Mouse (Mus musculus): ENCODE results near the gene Ccnb1. TPM values are rescaled to one million over a fixed set of nuclear protein-coding genes. Genes with fewer than 3 reads are reported as not detected.

The Ccnb1 gene
- polyA plus RNA-seq, 1 experiment from 2014 or later, result 215 TPM

DNA sequence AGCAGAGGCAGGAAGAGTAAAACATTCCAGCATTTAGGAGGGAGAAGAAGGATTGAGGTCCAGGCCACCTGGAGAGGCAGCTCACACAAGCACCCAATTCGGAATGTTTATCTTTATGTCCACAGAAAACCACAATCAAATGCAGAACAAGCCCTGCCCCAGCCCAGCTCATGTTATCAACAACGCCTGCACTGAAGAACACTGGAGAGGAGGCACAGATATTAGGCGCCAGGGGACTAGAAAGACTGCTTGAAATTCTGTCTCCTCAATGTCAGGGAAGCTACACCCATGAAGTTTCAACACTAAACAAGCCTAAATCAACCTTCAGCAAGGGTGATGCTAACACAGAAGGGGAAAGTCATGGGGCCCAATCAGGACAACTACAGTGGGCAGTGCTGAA, 8.9 kb downstream of the Ccnb1 start:
- H3K4me3 ChIP-seq (ENCODE audit: low read depth, low read length), result no peak overlapping the region
- peaks cover 26% of the 10 kb centered on the region; the same call in 1 of the 2 replicates for H3K36me3 ChIP-seq (ENCODE audit: control insufficient read depth, insufficient read depth, low read length)
- 80% methylated on average over 3 of the region's 3 CpGs for WGBS
- H3K9ac ChIP-seq (ENCODE audit: low read length), result no peak overlapping the region
- no peak for DNase-seq (ENCODE audit: low spot score)
- H3K27me3 ChIP-seq (replicated peaks; ENCODE audit: control insufficient read depth, insufficient read depth, low read length), result no peaks in the 10 kb centered on the region
- H3K27ac ChIP-seq (ENCODE audit: low read depth, low read length), result no peak overlapping the region
- H3K4me2 ChIP-seq (ENCODE audit: low read length), result no peak overlapping the region
- peaks cover 4% of the 10 kb centered on the region for H3K4me1 ChIP-seq (ENCODE audit: control insufficient read depth, insufficient read depth, low read length)
- ATAC-seq, result no peak
- no peaks in the 10 kb centered on the region for H3K9me3 ChIP-seq (replicated peaks; ENCODE audit: control insufficient read depth, low read length)

DNA sequence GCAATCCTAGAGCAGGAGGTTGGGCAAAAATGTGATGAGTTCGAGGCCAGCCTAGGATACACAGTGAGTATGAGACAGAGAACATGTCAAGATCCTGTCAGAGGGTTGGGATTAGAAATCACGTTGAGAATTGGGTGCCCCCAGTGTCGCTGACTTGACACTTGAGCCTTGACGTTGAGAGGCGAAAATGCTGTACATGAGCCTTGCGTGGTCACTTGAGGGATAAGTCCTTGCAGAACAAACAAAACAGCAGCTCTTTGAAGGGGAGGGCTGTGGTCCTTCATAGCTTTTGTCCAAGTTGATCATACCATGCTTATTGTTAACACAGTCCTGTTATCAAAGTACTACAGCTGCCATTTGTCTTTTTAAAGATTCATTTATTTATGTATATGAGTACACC, 9.7 kb downstream of the Ccnb1 start:
- 68% methylated on average over 6 of the region's 6 CpGs for WGBS
- Histone ChIP-seq H3K27ac (ENCODE audit: low read depth, low read length) (no peak overlapping the region), H3K4me1 (ENCODE audit: control insufficient read depth, insufficient read depth, low read length) (peaks cover 4% of the 10 kb centered on the region), H3K9me3 (replicated peaks; ENCODE audit: control insufficient read depth, low read length) (no peaks in the 10 kb centered on the region), H3K4me2 (ENCODE audit: low read length) (no peak overlapping the region), H3K9ac (ENCODE audit: low read length) (no peak overlapping the region), H3K36me3 (ENCODE audit: control insufficient read depth, insufficient read depth, low read length) (peaks cover 25% of the 10 kb centered on the region; the same call in 1 of the 2 replicates), H3K27me3 (replicated peaks; ENCODE audit: control insufficient read depth, insufficient read depth, low read length) (no peaks in the 10 kb centered on the region), H3K4me3 (ENCODE audit: low read depth, low read length) (no peak overlapping the region)
- no peak for ATAC-seq
- no peak for DNase-seq (ENCODE audit: low spot score)

- no peaks in the 10 kb centered on the region for H3K9me3 ChIP-seq (replicated peaks; ENCODE audit: control insufficient read depth, low read length)
- peaks cover 4% of the 10 kb centered on the region for H3K4me1 ChIP-seq (ENCODE audit: control insufficient read depth, insufficient read depth, low read length)
- H3K9ac ChIP-seq (ENCODE audit: low read length), result peak overlapping the region; percentile 53; the same call in 1 of the 2 replicates
- H3K4me2 ChIP-seq (ENCODE audit: low read length), result peak overlapping the region; percentile 85
- WGBS, result 14% methylated on average over 8 of the region's 8 CpGs
- H3K36me3 ChIP-seq (ENCODE audit: control insufficient read depth, insufficient read depth, low read length), result peaks cover 19% of the 10 kb centered on the region; the same call in 1 of the 2 replicates
- DNase-seq (ENCODE audit: low spot score), result no peak
- no peaks in the 10 kb centered on the region for H3K27me3 ChIP-seq (replicated peaks; ENCODE audit: control insufficient read depth, insufficient read depth, low read length)
- peak overlapping the region; percentile 40; the same call in 1 of the 2 replicates for H3K27ac ChIP-seq (ENCODE audit: low read depth, low read length)
- ATAC-seq, result no peak
- peak overlapping the region; percentile 77 for H3K4me3 ChIP-seq (ENCODE audit: low read depth, low read length)
These were observed 10.3 kb downstream of the Ccnb1 start for GRCm38 (mm10) chr13:100776056-100776419.

GRCm38 (mm10) chr13:100775252-100776055, 10.9 kb downstream of the Ccnb1 start, which contains the start of gene Cenph:
Gene Cenph, minus strand, starts transcription at chr13:100775899.
- Histone ChIP-seq H3K4me1 (ENCODE audit: control insufficient read depth, insufficient read depth, low read length) (peaks cover 4% of the 10 kb centered on the region), H3K27me3 (replicated peaks; ENCODE audit: control insufficient read depth, insufficient read depth, low read length) (no peaks in the 10 kb centered on the region), H3K27ac (ENCODE audit: low read depth, low read length) (peak within 1 kb of the TSS; percentile 40; the same call in 1 of the 2 replicates), H3K4me3 (ENCODE audit: low read depth, low read length) (peak within 1 kb of the TSS; percentile 77), H3K9me3 (replicated peaks; ENCODE audit: control insufficient read depth, low read length) (no peaks in the 10 kb centered on the region), H3K36me3 (ENCODE audit: control insufficient read depth, insufficient read depth, low read length) (peaks cover 19% of the 10 kb centered on the region), H3K4me2 (ENCODE audit: low read length) (peak within 1 kb of the TSS; percentile 85), H3K9ac (ENCODE audit: low read length) (peak within 1 kb of the TSS; percentile 71)
- peak; percentile 95 for ATAC-seq
- 1% methylated on average over 41 of the region's 46 CpGs for WGBS
- peak; percentile 96 for DNase-seq (ENCODE audit: low spot score)

DNA sequence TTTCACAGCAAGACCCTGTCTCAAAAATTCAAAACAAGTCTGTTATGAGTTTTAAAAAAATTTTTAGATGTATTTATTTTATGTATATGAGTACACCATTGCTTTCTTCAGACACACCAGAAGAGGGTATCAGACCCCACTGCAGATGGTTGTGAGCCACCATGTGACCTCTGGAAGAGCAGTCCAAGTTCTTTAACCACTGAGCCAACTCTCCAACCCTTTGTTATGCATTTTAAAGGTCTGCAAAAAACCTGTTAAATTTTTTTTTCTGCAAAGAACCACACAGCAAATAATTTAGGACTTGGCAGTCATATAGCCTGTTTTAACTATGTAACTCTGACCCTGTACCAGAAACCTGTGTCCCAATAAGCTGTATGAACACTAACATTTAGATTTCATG, 11.7 kb downstream of the Ccnb1 start:
- H3K36me3 ChIP-seq (ENCODE audit: control insufficient read depth, insufficient read depth, low read length), result peaks cover 20% of the 10 kb centered on the region
- peak overlapping the region; percentile 71; the same call in 1 of the 2 replicates for H3K9ac ChIP-seq (ENCODE audit: low read length)
- H3K27ac ChIP-seq (ENCODE audit: low read depth, low read length), result no peak overlapping the region
- ATAC-seq (no peak), DNase-seq (ENCODE audit: low spot score) (no peak)
- H3K4me3 ChIP-seq (ENCODE audit: low read depth, low read length), result peak overlapping the region; percentile 77
- peaks cover 4% of the 10 kb centered on the region for H3K4me1 ChIP-seq (ENCODE audit: control insufficient read depth, insufficient read depth, low read length)
- H3K9me3 ChIP-seq (replicated peaks; ENCODE audit: control insufficient read depth, low read length), result no peaks in the 10 kb centered on the region
- H3K27me3 ChIP-seq (replicated peaks; ENCODE audit: control insufficient read depth, insufficient read depth, low read length), result no peaks in the 10 kb centered on the region
- H3K4me2 ChIP-seq (ENCODE audit: low read length), result peak overlapping the region; percentile 85

DNA sequence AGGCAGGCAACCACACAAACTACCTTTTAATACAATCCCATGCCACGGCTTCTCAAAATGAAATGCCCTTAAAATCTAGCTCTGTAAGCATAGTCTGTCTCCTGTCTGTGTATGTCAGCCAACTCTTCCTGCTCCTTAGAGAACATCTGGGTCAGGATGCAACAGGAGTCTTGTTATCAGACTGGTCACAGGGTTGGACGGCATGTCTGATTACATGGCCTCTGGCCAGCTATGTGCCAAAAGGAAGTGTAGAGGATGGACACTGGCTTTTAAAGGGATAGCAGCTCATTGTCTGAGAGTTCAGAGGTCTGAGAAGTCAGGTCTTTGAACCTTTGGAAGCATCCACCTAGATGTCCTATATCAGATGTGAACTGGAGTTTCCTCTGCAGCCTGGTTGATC, 31.0 kb downstream of the Ccnb1 start:
- WGBS, result 92% methylated on average over 2 of the region's 2 CpGs

GRCm38 (mm10) chr13:100754186-100754585, 32.2 kb downstream of the Ccnb1 start:
- no peak for DNase-seq (ENCODE audit: low spot score)
- WGBS, result 65% methylated on average over 4 of the region's 4 CpGs
- H3K4me2 ChIP-seq (ENCODE audit: low read length), result no peak overlapping the region

More for the DNA sequence above, 31.0 kb downstream of the Ccnb1 start:
- H3K4me3 ChIP-seq (ENCODE audit: low read depth, low read length), result no peak overlapping the region
- H3K27me3 ChIP-seq (replicated peaks; ENCODE audit: control insufficient read depth, insufficient read depth, low read length), result no peaks in the 10 kb centered on the region
- peaks cover 6% of the 10 kb centered on the region; the same call in 1 of the 2 replicates for H3K36me3 ChIP-seq (ENCODE audit: control insufficient read depth, insufficient read depth, low read length)
- H3K4me2 ChIP-seq (ENCODE audit: low read length), result no peak overlapping the region
- no peak overlapping the region for H3K27ac ChIP-seq (ENCODE audit: low read depth, low read length)
- no peak overlapping the region for H3K9ac ChIP-seq (ENCODE audit: low read length)
- no peak for DNase-seq (ENCODE audit: low spot score)
- no peaks in the 10 kb centered on the region for H3K4me1 ChIP-seq (ENCODE audit: control insufficient read depth, insufficient read depth, low read length)
- no peaks in the 10 kb centered on the region for H3K9me3 ChIP-seq (replicated peaks; ENCODE audit: control insufficient read depth, low read length)
- no peak for ATAC-seq

DNA sequence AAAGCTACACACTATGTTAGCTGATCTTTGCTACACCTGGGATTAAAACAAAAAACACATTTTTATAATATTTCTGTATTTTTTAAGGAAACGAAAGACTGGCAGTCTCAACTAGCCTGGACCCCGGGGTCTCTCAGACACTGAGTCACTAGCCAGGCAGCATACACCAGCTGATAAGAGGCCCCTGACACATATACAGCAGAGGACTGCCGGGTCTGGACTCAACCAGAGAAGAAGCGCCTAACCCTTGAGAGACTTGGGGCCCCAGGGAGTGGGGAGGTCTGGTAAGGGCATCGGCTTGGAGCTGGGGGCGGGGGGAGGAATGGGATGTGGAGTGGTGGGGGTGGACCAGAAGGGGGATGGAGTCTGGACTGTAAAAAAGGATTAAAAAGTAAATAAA, 33.4 kb downstream of the Ccnb1 start:
- H3K4me3 ChIP-seq (ENCODE audit: low read depth, low read length), result no peak overlapping the region
- DNase-seq (ENCODE audit: low spot score) (no peak), ATAC-seq (no peak)
- no peaks in the 10 kb centered on the region for H3K27me3 ChIP-seq (replicated peaks; ENCODE audit: control insufficient read depth, insufficient read depth, low read length)
- H3K36me3 ChIP-seq (ENCODE audit: control insufficient read depth, insufficient read depth, low read length), result no peaks in the 10 kb centered on the region
- H3K27ac ChIP-seq (ENCODE audit: low read depth, low read length), result no peak overlapping the region
- WGBS, result 84% methylated on average over 6 of the region's 6 CpGs
- no peaks in the 10 kb centered on the region for H3K4me1 ChIP-seq (ENCODE audit: control insufficient read depth, insufficient read depth, low read length)
- H3K9ac ChIP-seq (ENCODE audit: low read length), result no peak overlapping the region
- no peaks in the 10 kb centered on the region for H3K9me3 ChIP-seq (replicated peaks; ENCODE audit: control insufficient read depth, low read length)
- H3K4me2 ChIP-seq (ENCODE audit: low read length), result no peak overlapping the region

More at GRCm38 (mm10) chr13:100754186-100754585, 32.2 kb downstream of the Ccnb1 start:
- Histone ChIP-seq H3K27me3 (replicated peaks; ENCODE audit: control insufficient read depth, insufficient read depth, low read length) (no peaks in the 10 kb centered on the region), H3K4me3 (ENCODE audit: low read depth, low read length) (no peak overlapping the region), H3K4me1 (ENCODE audit: control insufficient read depth, insufficient read depth, low read length) (no peaks in the 10 kb centered on the region), H3K9me3 (replicated peaks; ENCODE audit: control insufficient read depth, low read length) (no peaks in the 10 kb centered on the region), H3K27ac (ENCODE audit: low read depth, low read length) (no peak overlapping the region), H3K9ac (ENCODE audit: low read length) (no peak overlapping the region), H3K36me3 (ENCODE audit: control insufficient read depth, insufficient read depth, low read length) (no peaks in the 10 kb centered on the region)
- no peak for ATAC-seq

- Histone ChIP-seq H3K4me1 (ENCODE audit: control insufficient read depth, insufficient read depth, low read length) (no peaks in the 10 kb centered on the region), H3K4me3 (ENCODE audit: low read depth, low read length) (no peak overlapping the region), H3K9ac (ENCODE audit: low read length) (no peak overlapping the region), H3K36me3 (ENCODE audit: control insufficient read depth, insufficient read depth, low read length) (no peaks in the 10 kb centered on the region), H3K27ac (ENCODE audit: low read depth, low read length) (no peak overlapping the region), H3K4me2 (ENCODE audit: low read length) (no peak overlapping the region), H3K27me3 (replicated peaks; ENCODE audit: control insufficient read depth, insufficient read depth, low read length) (no peaks in the 10 kb centered on the region), H3K9me3 (replicated peaks; ENCODE audit: control insufficient read depth, low read length) (no peaks in the 10 kb centered on the region)
- no peak for DNase-seq (ENCODE audit: low spot score)
- 92% methylated on average over 8 of the region's 8 CpGs for WGBS
- ATAC-seq, result no peak
These were observed 33.8 kb downstream of the Ccnb1 start for GRCm38 (mm10) chr13:100752529-100752928.
